Mouse (Mus musculus): ENCODE measurements at regions not wholly inside any gene's neighbourhood (a gene's known extent, or its start where the extent isn't known, plus 50 kb on each side); places are given as distances from the start of the nearest gene placed in this dataset.
A peak's percentile ranks its signal among the peaks of the same experiment; 100 is the strongest.

- no peak overlapping the region for H3K27ac ChIP-seq (ENCODE audit: low read length)
- no peaks in the 10 kb centered on the region for H3K9me3 ChIP-seq (ENCODE audit: control insufficient read depth, low read length)
- no peaks in the 10 kb centered on the region for H3K36me3 ChIP-seq (ENCODE audit: control insufficient read depth, insufficient read depth)
- H3K4me3 ChIP-seq (replicated peaks; ENCODE audit: low read length): no peak overlapping the region
- no peak overlapping the region for H3K4me2 ChIP-seq (ENCODE audit: low read length)
- no peaks in the 10 kb centered on the region for H3K27me3 ChIP-seq (replicated peaks; ENCODE audit: control insufficient read depth, insufficient read depth, low read length)
- ATAC-seq: no peak
- H3K9ac ChIP-seq (replicated peaks; ENCODE audit: low read depth, low read length): no peak overlapping the region
- 66% methylated on average over 5 of the region's 5 CpGs for WGBS
- no peaks in the 10 kb centered on the region for H3K4me1 ChIP-seq (replicated peaks; ENCODE audit: control insufficient read depth, insufficient read depth, low read length)
These were observed 110.2 kb upstream of the Ctbp2 start for GRCm38 (mm10) chr7:133234326-133234725.

GRCm38 (mm10) chr7:133232889-133233441, 108.8 kb upstream of the Ctbp2 start:
- Histone ChIP-seq H3K9ac (replicated peaks; ENCODE audit: low read depth, low read length) (no peak overlapping the region), H3K36me3 (ENCODE audit: control insufficient read depth, insufficient read depth) (no peaks in the 10 kb centered on the region), H3K4me1 (replicated peaks; ENCODE audit: control insufficient read depth, insufficient read depth, low read length) (no peaks in the 10 kb centered on the region), H3K9me3 (ENCODE audit: control insufficient read depth, low read length) (no peaks in the 10 kb centered on the region), H3K4me2 (ENCODE audit: low read length) (no peak overlapping the region), H3K4me3 (replicated peaks; ENCODE audit: low read length) (no peak overlapping the region), H3K27ac (ENCODE audit: low read length) (no peak overlapping the region), H3K27me3 (replicated peaks; ENCODE audit: control insufficient read depth, insufficient read depth, low read length) (no peaks in the 10 kb centered on the region)
- ATAC-seq: peak; percentile 26; the same call in 1 of the 2 replicates
- 74% methylated on average over 10 of the region's 10 CpGs for WGBS

GRCm38 (mm10) chr7:133230806-133231205, 106.7 kb upstream of the Ctbp2 start:
- ATAC-seq: no peak
- Histone ChIP-seq H3K9me3 (ENCODE audit: control insufficient read depth, low read length) (no peaks in the 10 kb centered on the region), H3K27ac (ENCODE audit: low read length) (no peak overlapping the region), H3K4me1 (replicated peaks; ENCODE audit: control insufficient read depth, insufficient read depth, low read length) (no peaks in the 10 kb centered on the region), H3K36me3 (ENCODE audit: control insufficient read depth, insufficient read depth) (no peaks in the 10 kb centered on the region), H3K4me2 (ENCODE audit: low read length) (no peak overlapping the region), H3K27me3 (replicated peaks; ENCODE audit: control insufficient read depth, insufficient read depth, low read length) (no peaks in the 10 kb centered on the region), H3K4me3 (replicated peaks; ENCODE audit: low read length) (no peak overlapping the region), H3K9ac (replicated peaks; ENCODE audit: low read depth, low read length) (no peak overlapping the region)
- WGBS: 62% methylated on average over 3 of the region's 3 CpGs

GRCm38 (mm10) chr7:133223948-133224652, 99.9 kb upstream of the Ctbp2 start:
- ATAC-seq: peak; percentile 91
- 14% methylated on average over 19 of the region's 19 CpGs for WGBS
- peak overlapping the region; percentile 39 for H3K4me2 ChIP-seq (ENCODE audit: low read length)

GRCm38 (mm10) chr7:133212328-133212727, 88.2 kb upstream of the Ctbp2 start:
- no peaks in the 10 kb centered on the region for H3K36me3 ChIP-seq (ENCODE audit: control insufficient read depth, insufficient read depth)
- no peaks in the 10 kb centered on the region for H3K9me3 ChIP-seq (ENCODE audit: control insufficient read depth, low read length)
- WGBS: 63% methylated on average over 4 of the region's 4 CpGs
- H3K27ac ChIP-seq (ENCODE audit: low read length): no peak overlapping the region
- no peaks in the 10 kb centered on the region for H3K4me1 ChIP-seq (replicated peaks; ENCODE audit: control insufficient read depth, insufficient read depth, low read length)
- no peaks in the 10 kb centered on the region for H3K27me3 ChIP-seq (replicated peaks; ENCODE audit: control insufficient read depth, insufficient read depth, low read length)
- no peak overlapping the region for H3K4me3 ChIP-seq (replicated peaks; ENCODE audit: low read length)
- no peak overlapping the region for H3K9ac ChIP-seq (replicated peaks; ENCODE audit: low read depth, low read length)
- no peak overlapping the region for H3K4me2 ChIP-seq (ENCODE audit: low read length)
- no peak for ATAC-seq

More at GRCm38 (mm10) chr7:133223948-133224652, 99.9 kb upstream of the Ctbp2 start:
- H3K36me3 ChIP-seq (ENCODE audit: control insufficient read depth, insufficient read depth): no peaks in the 10 kb centered on the region
- H3K4me3 ChIP-seq (replicated peaks; ENCODE audit: low read length): no peak overlapping the region
- H3K27ac ChIP-seq (ENCODE audit: low read length): no peak overlapping the region
- no peak overlapping the region for H3K9ac ChIP-seq (replicated peaks; ENCODE audit: low read depth, low read length)
- H3K4me1 ChIP-seq (replicated peaks; ENCODE audit: control insufficient read depth, insufficient read depth, low read length): peaks cover 13% of the 10 kb centered on the region
- H3K9me3 ChIP-seq (ENCODE audit: control insufficient read depth, low read length): no peaks in the 10 kb centered on the region
- H3K27me3 ChIP-seq (replicated peaks; ENCODE audit: control insufficient read depth, insufficient read depth, low read length): no peaks in the 10 kb centered on the region

GRCm38 (mm10) chr7:133205704-133206103, 81.5 kb upstream of the Ctbp2 start:
- no peak overlapping the region for H3K4me2 ChIP-seq (ENCODE audit: low read length)
- 0 out of 2 replicates have a peak, but pooled peaks cover 3% of the 10 kb centered on the region for H3K4me1 ChIP-seq (replicated peaks; ENCODE audit: control insufficient read depth, insufficient read depth, low read length)
- no peaks in the 10 kb centered on the region for H3K9me3 ChIP-seq (ENCODE audit: control insufficient read depth, low read length)
- 6% methylated on average over 7 of the region's 7 CpGs for WGBS
- no peaks in the 10 kb centered on the region for H3K36me3 ChIP-seq (ENCODE audit: control insufficient read depth, insufficient read depth)
- no peaks in the 10 kb centered on the region; the same call in 1 of the 2 replicates for H3K27me3 ChIP-seq (replicated peaks; ENCODE audit: control insufficient read depth, insufficient read depth, low read length)
- H3K4me3 ChIP-seq (replicated peaks; ENCODE audit: low read length): no peak overlapping the region
- H3K27ac ChIP-seq (ENCODE audit: low read length): no peak overlapping the region
- no peak overlapping the region for H3K9ac ChIP-seq (replicated peaks; ENCODE audit: low read depth, low read length)
- ATAC-seq: no peak

- no peak for ATAC-seq
- 41% methylated on average over 1 of the region's 1 CpGs for WGBS
These were observed 80.3 kb upstream of the Ctbp2 start for GRCm38 (mm10) chr7:133204485-133204884.

GRCm38 (mm10) chr7:133203933-133204332, 79.8 kb upstream of the Ctbp2 start:
- Histone ChIP-seq H3K4me3 (replicated peaks; ENCODE audit: low read length) (no peak overlapping the region), H3K27me3 (replicated peaks; ENCODE audit: control insufficient read depth, insufficient read depth, low read length) (no peaks in the 10 kb centered on the region; the same call in 1 of the 2 replicates), H3K36me3 (ENCODE audit: control insufficient read depth, insufficient read depth) (no peaks in the 10 kb centered on the region), H3K4me2 (ENCODE audit: low read length) (no peak overlapping the region), H3K9me3 (ENCODE audit: control insufficient read depth, low read length) (no peaks in the 10 kb centered on the region), H3K9ac (replicated peaks; ENCODE audit: low read depth, low read length) (no peak overlapping the region), H3K4me1 (replicated peaks; ENCODE audit: control insufficient read depth, insufficient read depth, low read length) (0 out of 2 replicates have a peak, but pooled peaks cover 3% of the 10 kb centered on the region), H3K27ac (ENCODE audit: low read length) (no peak overlapping the region)
- ATAC-seq: no peak
- 84% methylated on average over 7 of the region's 7 CpGs for WGBS

More at GRCm38 (mm10) chr7:133204485-133204884, 80.3 kb upstream of the Ctbp2 start:
- Histone ChIP-seq H3K9ac (replicated peaks; ENCODE audit: low read depth, low read length) (no peak overlapping the region), H3K27me3 (replicated peaks; ENCODE audit: control insufficient read depth, insufficient read depth, low read length) (no peaks in the 10 kb centered on the region; the same call in 1 of the 2 replicates), H3K9me3 (ENCODE audit: control insufficient read depth, low read length) (no peaks in the 10 kb centered on the region), H3K4me2 (ENCODE audit: low read length) (no peak overlapping the region), H3K4me1 (replicated peaks; ENCODE audit: control insufficient read depth, insufficient read depth, low read length) (0 out of 2 replicates have a peak, but pooled peaks cover 3% of the 10 kb centered on the region), H3K36me3 (ENCODE audit: control insufficient read depth, insufficient read depth) (no peaks in the 10 kb centered on the region), H3K4me3 (replicated peaks; ENCODE audit: low read length) (no peak overlapping the region), H3K27ac (ENCODE audit: low read length) (no peak overlapping the region)

- Histone ChIP-seq H3K27ac (ENCODE audit: low read length) (no peak overlapping the region), H3K9ac (replicated peaks; ENCODE audit: low read depth, low read length) (no peak overlapping the region), H3K36me3 (ENCODE audit: control insufficient read depth, insufficient read depth) (no peaks in the 10 kb centered on the region), H3K4me2 (ENCODE audit: low read length) (no peak overlapping the region), H3K9me3 (ENCODE audit: control insufficient read depth, low read length) (no peaks in the 10 kb centered on the region), H3K4me3 (replicated peaks; ENCODE audit: low read length) (no peak overlapping the region), H3K4me1 (replicated peaks; ENCODE audit: control insufficient read depth, insufficient read depth, low read length) (0 out of 2 replicates have a peak, but pooled peaks cover 3% of the 10 kb centered on the region), H3K27me3 (replicated peaks; ENCODE audit: control insufficient read depth, insufficient read depth, low read length) (no peaks in the 10 kb centered on the region; the same call in 1 of the 2 replicates)
- no peak for ATAC-seq
- WGBS: 86% methylated on average over 13 of the region's 13 CpGs
These were observed 78.1 kb upstream of the Ctbp2 start for GRCm38 (mm10) chr7:133202092-133202880.

Measured in forebrain, embryonic 16.5 days (tissue).